Mouse (Mus musculus): ENCODE results near the gene Wfdc8. TPM values are rescaled to one million over a fixed set of nuclear protein-coding genes. Genes with fewer than 3 reads are reported as not detected.
A peak's percentile ranks its signal among the peaks of the same experiment; 100 is the strongest.

Gene Wfdc8
- polyA plus RNA-seq, 1 experiment from 2014 or later: not detected

GRCm38 (mm10) chr2:164566997-164567396, 46.4 kb downstream of the Wfdc8 start:
- no peak overlapping the region for H3K4me3 ChIP-seq (ENCODE audit: low read length)
- H3K4me1 ChIP-seq (ENCODE audit: control insufficient read depth, insufficient read depth, low read length): peaks cover 5% of the 10 kb centered on the region
- no peak overlapping the region for H3K27ac ChIP-seq (ENCODE audit: low read length)
- 89% methylated on average over 2 of the region's 2 CpGs for WGBS
- H3K27me3 ChIP-seq (replicated peaks; ENCODE audit: control insufficient read depth, insufficient read depth, low read length): no peaks in the 10 kb centered on the region
- no peak overlapping the region for H3K4me2 ChIP-seq (ENCODE audit: low read depth, low read length)
- no peak overlapping the region for H3K9ac ChIP-seq (ENCODE audit: low read depth, low read length)
- H3K36me3 ChIP-seq (ENCODE audit: control insufficient read depth, insufficient read depth, low read length): no peaks in the 10 kb centered on the region
- ATAC-seq: no peak
- no peaks in the 10 kb centered on the region for H3K9me3 ChIP-seq (ENCODE audit: control insufficient read depth, low read length)

- H3K4me2 ChIP-seq (ENCODE audit: low read depth, low read length): no peak overlapping the region
- H3K4me1 ChIP-seq (ENCODE audit: control insufficient read depth, insufficient read depth, low read length): peaks cover 5% of the 10 kb centered on the region
- H3K9me3 ChIP-seq (ENCODE audit: control insufficient read depth, low read length): no peaks in the 10 kb centered on the region
- 69% methylated on average over 5 of the region's 5 CpGs for WGBS
- no peaks in the 10 kb centered on the region for H3K36me3 ChIP-seq (ENCODE audit: control insufficient read depth, insufficient read depth, low read length)
- H3K27ac ChIP-seq (ENCODE audit: low read length): no peak overlapping the region
- no peak for ATAC-seq
- no peak overlapping the region for H3K9ac ChIP-seq (ENCODE audit: low read depth, low read length)
- H3K4me3 ChIP-seq (ENCODE audit: low read length): no peak overlapping the region
- H3K27me3 ChIP-seq (replicated peaks; ENCODE audit: control insufficient read depth, insufficient read depth, low read length): no peaks in the 10 kb centered on the region
Measured at GRCm38 (mm10) chr2:164564346-164564745, 49.1 kb downstream of the Wfdc8 start.

GRCm38 (mm10) chr2:164563339-164564038, 49.9 kb downstream of the Wfdc8 start:
- H3K4me1 ChIP-seq (ENCODE audit: control insufficient read depth, insufficient read depth, low read length): peaks cover 13% of the 10 kb centered on the region
- no peak overlapping the region for H3K27ac ChIP-seq (ENCODE audit: low read length)
- H3K27me3 ChIP-seq (replicated peaks; ENCODE audit: control insufficient read depth, insufficient read depth, low read length): no peaks in the 10 kb centered on the region
- peak; percentile 69 for ATAC-seq
- peak overlapping the region; percentile 55 for H3K4me3 ChIP-seq (ENCODE audit: low read length)
- no peaks in the 10 kb centered on the region for H3K9me3 ChIP-seq (ENCODE audit: control insufficient read depth, low read length)
- no peaks in the 10 kb centered on the region for H3K36me3 ChIP-seq (ENCODE audit: control insufficient read depth, insufficient read depth, low read length)
- peak overlapping the region; percentile 78 for H3K9ac ChIP-seq (ENCODE audit: low read depth, low read length)
- WGBS: under 1% methylated on average over 32 of the region's 32 CpGs
- peak overlapping the region; percentile 97 for H3K4me2 ChIP-seq (ENCODE audit: low read depth, low read length)

- Histone ChIP-seq H3K9me3 (ENCODE audit: control insufficient read depth, low read length) (no peaks in the 10 kb centered on the region), H3K9ac (ENCODE audit: low read depth, low read length) (peak within 1 kb of the TSS; percentile 78), H3K4me1 (ENCODE audit: control insufficient read depth, insufficient read depth, low read length) (peaks cover 13% of the 10 kb centered on the region), H3K4me2 (ENCODE audit: low read depth, low read length) (peak within 1 kb of the TSS; percentile 97), H3K27ac (ENCODE audit: low read length) (no peak within 1 kb of the TSS), H3K4me3 (ENCODE audit: low read length) (peak within 1 kb of the TSS; percentile 55), H3K36me3 (ENCODE audit: control insufficient read depth, insufficient read depth, low read length) (no peaks in the 10 kb centered on the region), H3K27me3 (replicated peaks; ENCODE audit: control insufficient read depth, insufficient read depth, low read length) (no peaks in the 10 kb centered on the region)
- ATAC-seq: 0 out of 2 replicates have a peak, but pooled peaks have one; percentile 19
- 9% methylated on average over 24 of the region's 24 CpGs for WGBS
Measured at GRCm38 (mm10) chr2:164562391-164563188, 50.8 kb downstream of the Wfdc8 start, which contains the start of gene Wfdc2. Wfdc2 (plus strand) TSS chr2:164562413.

GRCm38 (mm10) chr2:164560106-164560505, 53.3 kb downstream of the Wfdc8 start:
- ATAC-seq: no peak
- H3K4me2 ChIP-seq (ENCODE audit: low read depth, low read length): no peak overlapping the region
- peaks cover 13% of the 10 kb centered on the region for H3K4me1 ChIP-seq (ENCODE audit: control insufficient read depth, insufficient read depth, low read length)
- 78% methylated on average over 8 of the region's 8 CpGs for WGBS
- H3K9me3 ChIP-seq (ENCODE audit: control insufficient read depth, low read length): no peaks in the 10 kb centered on the region
- H3K36me3 ChIP-seq (ENCODE audit: control insufficient read depth, insufficient read depth, low read length): no peaks in the 10 kb centered on the region
- H3K4me3 ChIP-seq (ENCODE audit: low read length): no peak overlapping the region
- H3K9ac ChIP-seq (ENCODE audit: low read depth, low read length): no peak overlapping the region
- H3K27me3 ChIP-seq (replicated peaks; ENCODE audit: control insufficient read depth, insufficient read depth, low read length): no peaks in the 10 kb centered on the region
- H3K27ac ChIP-seq (ENCODE audit: low read length): no peak overlapping the region

- Histone ChIP-seq H3K4me1 (ENCODE audit: control insufficient read depth, insufficient read depth, low read length) (peaks cover 13% of the 10 kb centered on the region), H3K36me3 (ENCODE audit: control insufficient read depth, insufficient read depth, low read length) (no peaks in the 10 kb centered on the region), H3K9me3 (ENCODE audit: control insufficient read depth, low read length) (no peaks in the 10 kb centered on the region), H3K4me2 (ENCODE audit: low read depth, low read length) (0 out of 2 replicates have a peak overlapping the region, but pooled peaks have one; percentile 26), H3K27ac (ENCODE audit: low read length) (no peak overlapping the region), H3K4me3 (ENCODE audit: low read length) (no peak overlapping the region), H3K27me3 (replicated peaks; ENCODE audit: control insufficient read depth, insufficient read depth, low read length) (no peaks in the 10 kb centered on the region), H3K9ac (ENCODE audit: low read depth, low read length) (no peak overlapping the region)
- WGBS: 32% methylated on average over 16 of the region's 16 CpGs
- ATAC-seq: peak; percentile 44; the same call in 1 of the 2 replicates
Measured at GRCm38 (mm10) chr2:164558991-164559645, 54.3 kb downstream of the Wfdc8 start.

GRCm38 (mm10) chr2:164558426-164558825, 55.0 kb downstream of the Wfdc8 start:
- Histone ChIP-seq H3K9ac (ENCODE audit: low read depth, low read length) (no peak overlapping the region), H3K27ac (ENCODE audit: low read length) (no peak overlapping the region), H3K4me2 (ENCODE audit: low read depth, low read length) (no peak overlapping the region), H3K36me3 (ENCODE audit: control insufficient read depth, insufficient read depth, low read length) (no peaks in the 10 kb centered on the region), H3K9me3 (ENCODE audit: control insufficient read depth, low read length) (no peaks in the 10 kb centered on the region), H3K4me1 (ENCODE audit: control insufficient read depth, insufficient read depth, low read length) (peaks cover 13% of the 10 kb centered on the region), H3K4me3 (ENCODE audit: low read length) (no peak overlapping the region), H3K27me3 (replicated peaks; ENCODE audit: control insufficient read depth, insufficient read depth, low read length) (no peaks in the 10 kb centered on the region)
- WGBS: 80% methylated on average over 8 of the region's 8 CpGs
- no peak for ATAC-seq

- Histone ChIP-seq H3K9ac (ENCODE audit: low read depth, low read length) (no peak overlapping the region), H3K27ac (ENCODE audit: low read length) (no peak overlapping the region), H3K36me3 (ENCODE audit: control insufficient read depth, insufficient read depth, low read length) (no peaks in the 10 kb centered on the region), H3K4me2 (ENCODE audit: low read depth, low read length) (no peak overlapping the region), H3K4me3 (ENCODE audit: low read length) (no peak overlapping the region), H3K9me3 (ENCODE audit: control insufficient read depth, low read length) (no peaks in the 10 kb centered on the region), H3K4me1 (ENCODE audit: control insufficient read depth, insufficient read depth, low read length) (no peaks in the 10 kb centered on the region), H3K27me3 (replicated peaks; ENCODE audit: control insufficient read depth, insufficient read depth, low read length) (no peaks in the 10 kb centered on the region)
- ATAC-seq: no peak
- 85% methylated on average over 9 of the region's 9 CpGs for WGBS
Measured at GRCm38 (mm10) chr2:164551502-164551901, 61.9 kb downstream of the Wfdc8 start.

GRCm38 (mm10) chr2:164550895-164551269, 62.5 kb downstream of the Wfdc8 start:
- ATAC-seq: no peak
- H3K9ac ChIP-seq (ENCODE audit: low read depth, low read length): no peak overlapping the region
- H3K27me3 ChIP-seq (replicated peaks; ENCODE audit: control insufficient read depth, insufficient read depth, low read length): no peaks in the 10 kb centered on the region
- no peaks in the 10 kb centered on the region for H3K36me3 ChIP-seq (ENCODE audit: control insufficient read depth, insufficient read depth, low read length)
- WGBS: 79% methylated on average over 2 of the region's 2 CpGs
- no peak overlapping the region for H3K27ac ChIP-seq (ENCODE audit: low read length)
- no peaks in the 10 kb centered on the region for H3K9me3 ChIP-seq (ENCODE audit: control insufficient read depth, low read length)
- H3K4me1 ChIP-seq (ENCODE audit: control insufficient read depth, insufficient read depth, low read length): no peaks in the 10 kb centered on the region
- H3K4me3 ChIP-seq (ENCODE audit: low read length): no peak overlapping the region
- no peak overlapping the region for H3K4me2 ChIP-seq (ENCODE audit: low read depth, low read length)
